Mouse (Mus musculus) cerebellum, postnatal 14 days (tissue): ENCODE results near the gene 9930111J21Rik2.
A peak's percentile ranks its signal among the peaks of the same experiment; 100 is the strongest.
"Not testable (repeated sequence)": the region's sequence is repeated elsewhere in the genome, so short reads cannot be mapped to it uniquely, and the experiment has no call there.

Experiments
- DNase-seq, 2 experiments: peaks; one replicate each; pipeline ENCODE4 v3.0.0; 2021; ENCODE audit warnings: mixed read lengths in 2 of 2

9930111J21Rik2 gene

GRCm38 (mm10) chr11:49051093-49051891 is at the start of gene 9930111J21Rik2:
TSS of gene 9930111J21Rik2 (minus strand) at chr11:49051242.
- not testable (repeated sequence) for DNase-seq

GRCm38 (mm10) chr11:49100409-49100808 is 49.4 kb upstream of the 9930111J21Rik2 start:
- no peak for DNase-seq

- DNase-seq = no peak
Observed at GRCm38 (mm10) chr11:49095367-49095766, 44.3 kb upstream of the 9930111J21Rik2 start.

- no peak for DNase-seq
Observed at GRCm38 (mm10) chr11:49093861-49094660, 43.0 kb upstream of the 9930111J21Rik2 start.

DNA sequence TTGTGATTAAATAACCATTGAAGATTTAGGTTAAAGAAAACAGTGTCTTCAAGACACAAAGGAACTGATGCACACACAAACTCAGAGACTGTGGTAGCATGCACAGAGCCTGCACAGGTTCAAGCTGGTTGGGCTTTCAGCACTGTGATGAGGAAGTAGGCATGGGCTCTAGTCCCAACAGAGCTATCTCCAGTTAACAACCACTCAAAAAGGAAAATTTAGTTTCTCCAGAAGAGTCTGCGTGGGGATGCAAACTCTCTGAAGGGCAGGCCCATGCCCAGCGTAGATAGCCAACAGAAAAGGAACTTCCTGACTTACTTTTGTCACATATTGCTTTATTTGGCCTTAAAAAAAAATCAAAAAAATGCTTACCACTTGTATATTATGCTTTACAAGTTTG is 41.7 kb upstream of the 9930111J21Rik2 start:
- no peak for DNase-seq

DNA sequence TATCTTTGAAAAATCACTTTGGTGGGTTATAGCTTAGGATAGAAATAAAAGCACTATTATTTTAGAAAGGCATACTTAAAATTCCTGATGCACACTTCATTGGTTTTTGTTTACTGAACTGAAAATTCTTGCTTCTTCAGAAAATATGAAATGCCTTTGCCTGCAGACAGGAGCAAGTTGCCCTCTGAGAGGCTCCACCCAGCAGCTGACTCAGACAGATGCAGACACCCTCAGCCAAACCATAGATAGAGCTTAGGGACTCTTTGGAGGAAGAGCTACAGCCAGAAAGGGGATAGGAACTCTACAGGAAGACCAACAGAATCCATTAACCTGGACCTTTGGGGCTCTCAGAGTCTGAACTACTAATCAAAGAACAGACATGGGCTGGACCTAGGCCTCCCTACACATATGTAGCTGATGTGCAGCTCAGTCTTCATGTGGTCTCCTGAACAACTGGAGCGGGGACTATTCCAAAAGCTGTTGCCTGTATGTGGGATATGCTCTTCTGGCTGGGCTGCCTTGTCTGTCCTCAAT is 41.1 kb upstream of the 9930111J21Rik2 start:
- no peak for DNase-seq

DNA sequence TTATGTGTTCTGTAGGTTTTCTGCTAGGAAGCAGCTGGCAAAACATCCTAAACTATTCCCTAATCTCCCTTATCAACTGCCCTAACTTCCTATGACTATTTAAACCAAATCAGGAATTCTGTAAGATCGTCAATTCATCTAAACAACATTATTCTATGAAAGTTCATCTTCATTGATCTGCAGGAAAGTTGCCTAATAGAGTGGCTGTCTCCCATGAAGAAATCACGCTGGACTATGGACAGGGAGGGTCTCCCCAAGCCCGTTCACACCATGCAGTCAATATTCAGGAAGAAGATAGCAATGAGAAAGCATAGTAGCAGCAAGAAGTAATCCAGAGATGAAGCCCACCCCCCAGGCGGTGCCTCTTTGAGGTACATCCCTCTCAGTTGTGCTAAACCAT is 40.1 kb upstream of the 9930111J21Rik2 start:
- DNase-seq = no peak

- DNase-seq = no peak
Observed at GRCm38 (mm10) chr11:49090551-49090950, 39.5 kb upstream of the 9930111J21Rik2 start.

- DNase-seq = no peak
Observed at GRCm38 (mm10) chr11:49089735-49090507, 38.9 kb upstream of the 9930111J21Rik2 start.

- no peak for DNase-seq
Observed at GRCm38 (mm10) chr11:49088990-49089652, 38.1 kb upstream of the 9930111J21Rik2 start.

DNA sequence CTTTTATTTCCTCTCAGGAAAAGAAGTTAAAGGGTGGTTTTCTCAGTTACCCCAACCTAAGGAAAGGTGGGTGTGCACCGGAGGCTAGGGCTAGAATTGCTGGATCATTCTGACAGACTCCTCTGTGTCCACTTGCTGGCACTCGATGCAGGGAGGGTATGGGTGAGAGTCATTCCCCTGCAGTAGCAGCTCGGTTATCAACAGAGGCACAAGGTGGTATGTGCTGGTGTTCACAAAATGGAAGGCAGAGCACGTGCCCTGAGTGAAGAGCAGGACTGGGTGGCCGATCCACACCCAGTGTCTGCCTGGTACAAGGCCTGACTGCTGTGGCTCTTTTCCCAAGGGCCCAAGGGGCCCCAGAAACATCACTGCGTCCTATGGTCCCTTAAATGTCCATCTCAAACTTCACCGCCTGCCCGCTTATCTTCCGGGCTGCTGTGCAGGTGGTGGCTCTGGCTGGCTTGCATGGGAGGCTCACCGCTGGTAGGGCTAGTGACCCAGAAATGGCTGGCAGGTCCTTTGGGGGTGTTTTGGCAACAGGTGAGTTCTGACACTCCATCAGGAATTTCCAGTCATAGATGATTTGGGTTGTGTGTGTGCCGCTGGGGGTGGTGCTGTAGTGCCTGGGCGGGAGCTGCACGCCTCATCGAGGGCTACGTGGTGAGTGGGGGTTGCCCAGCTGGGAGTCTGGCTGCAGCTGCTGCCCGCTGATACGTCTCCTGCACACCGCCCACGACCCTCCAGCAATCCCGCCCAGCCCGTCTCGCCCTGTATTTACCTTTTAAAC is 37.0 kb upstream of the 9930111J21Rik2 start:
- DNase-seq = no peak

DNA sequence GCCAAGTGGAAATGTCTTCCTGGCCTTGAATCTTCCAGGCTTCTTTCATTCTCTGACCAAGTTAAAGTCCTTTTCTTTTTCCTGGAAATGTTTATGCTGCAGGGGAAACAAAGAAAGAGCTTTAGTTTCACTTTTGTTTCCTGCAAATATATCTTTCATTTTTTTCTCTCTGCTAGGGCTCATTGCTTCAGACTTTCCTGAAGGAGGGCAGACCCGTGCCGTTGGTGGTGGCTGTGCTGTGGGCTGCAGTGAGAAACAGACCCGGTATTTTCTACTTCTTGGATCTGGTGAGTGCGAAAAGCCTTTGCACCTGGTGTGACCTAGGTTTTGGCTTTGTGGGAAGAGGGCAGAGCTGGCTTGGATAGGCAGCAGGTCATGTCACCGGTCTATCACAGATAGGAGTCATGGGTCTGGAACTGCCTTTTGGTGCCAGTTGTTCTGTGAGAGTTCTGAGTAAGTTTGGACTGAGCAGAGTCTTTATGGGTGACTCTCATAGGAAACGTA is 35.9 kb upstream of the 9930111J21Rik2 start:
- DNase-seq = no peak

DNA sequence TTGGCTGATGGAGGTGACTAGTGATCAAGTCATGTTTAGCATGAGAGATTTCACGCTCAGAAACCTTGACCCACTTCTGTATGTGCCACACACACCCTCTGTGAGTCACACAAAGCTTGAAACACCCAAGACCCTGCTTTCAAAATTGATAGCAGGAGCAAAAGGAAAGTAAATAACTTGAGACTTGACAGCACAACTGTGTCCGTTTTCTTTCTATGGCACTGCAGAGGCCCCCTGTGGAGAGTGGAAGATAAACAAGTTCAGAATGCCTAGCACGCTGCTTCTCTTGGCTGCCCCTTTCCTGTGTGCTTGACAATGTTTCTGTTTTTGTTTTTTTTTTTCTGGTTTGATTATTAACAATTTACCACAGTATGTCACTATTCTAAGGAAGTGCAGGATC is 33.8 kb upstream of the 9930111J21Rik2 start:
- peak; percentile 6 to 7 for DNase-seq

GRCm38 (mm10) chr11:49084385-49084784 is 33.3 kb upstream of the 9930111J21Rik2 start:
- DNase-seq = no peak

GRCm38 (mm10) chr11:49083808-49084207 is 32.8 kb upstream of the 9930111J21Rik2 start:
- no peak for DNase-seq

- no peak for DNase-seq
Observed at GRCm38 (mm10) chr11:49083146-49083545, 32.1 kb upstream of the 9930111J21Rik2 start.

DNA sequence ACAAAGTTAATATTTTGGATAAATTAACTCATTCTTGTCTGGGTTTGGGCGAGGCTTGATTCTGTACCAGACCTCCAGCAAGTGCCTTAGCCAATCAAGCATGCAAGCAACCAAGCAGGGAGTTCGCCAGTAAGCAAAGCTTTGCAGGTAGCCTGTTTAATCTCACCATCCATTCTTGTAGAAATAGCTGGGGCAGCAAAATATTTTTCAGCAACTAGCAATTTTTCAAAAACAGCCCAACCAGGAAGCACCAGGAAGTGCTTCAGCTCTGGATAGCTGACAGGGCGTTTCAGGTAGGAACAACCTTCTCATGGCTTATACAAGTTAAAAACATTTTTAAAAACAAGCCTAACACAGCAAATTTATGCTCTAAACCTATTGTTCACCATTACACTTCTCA is 30.8 kb upstream of the 9930111J21Rik2 start:
- DNase-seq = no peak

- no peak for DNase-seq
Observed at GRCm38 (mm10) chr11:49081356-49081755, 30.3 kb upstream of the 9930111J21Rik2 start.

- DNase-seq = no peak
Observed at GRCm38 (mm10) chr11:49080636-49081035, 29.6 kb upstream of the 9930111J21Rik2 start.

- no peak for DNase-seq
Observed at GRCm38 (mm10) chr11:49078719-49079118, 27.7 kb upstream of the 9930111J21Rik2 start.

DNA sequence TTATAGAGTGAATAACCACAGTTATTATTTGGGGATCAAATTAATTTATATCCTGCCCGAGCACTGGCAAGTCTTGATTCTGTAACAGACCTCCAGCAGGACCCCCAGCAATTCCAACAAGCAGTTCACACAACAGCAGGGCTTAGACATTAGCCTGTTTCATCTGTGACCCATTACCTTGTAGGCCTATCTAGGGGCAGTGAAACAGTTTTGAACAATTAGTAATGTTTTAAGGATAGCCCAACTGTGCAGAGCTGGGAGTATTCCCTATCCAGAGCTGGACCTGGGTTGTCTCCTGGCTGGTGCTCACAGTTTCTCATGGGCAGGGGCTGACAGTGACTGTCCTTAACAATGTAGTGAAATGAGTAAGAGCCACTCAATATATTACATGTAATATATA is 26.0 kb upstream of the 9930111J21Rik2 start:
- no peak for DNase-seq
